Mouse (Mus musculus): ENCODE measurements around the gene Hist1h2bb.

DNA sequence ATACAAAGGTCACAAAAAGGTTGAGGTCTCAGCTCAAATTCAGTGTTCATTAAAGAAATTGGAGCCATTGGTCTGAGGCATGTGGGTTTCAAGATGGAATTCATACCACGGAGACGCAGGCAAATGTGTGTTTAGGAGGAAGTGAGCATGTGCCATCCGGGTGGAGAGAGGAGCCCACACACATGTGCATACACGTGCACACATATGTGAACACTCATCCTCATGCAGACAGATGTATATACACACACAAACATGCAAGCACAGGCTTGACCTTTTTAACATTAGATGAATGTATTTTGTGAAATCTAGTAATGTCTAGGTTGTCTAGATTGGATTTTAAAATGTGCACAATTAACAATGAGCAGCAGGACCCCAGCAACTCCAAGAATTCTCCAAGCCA lies 44.3 kb upstream of the Hist1h2bb start:
- no peak for TF ChIP-seq MYC (IDR thresholded peaks at IDR 0.05; ENCODE audit: low read depth, low read length)
- TF ChIP-seq POLR2A (IDR thresholded peaks at IDR 0.05; ENCODE audit: control insufficient read depth in 1 of 2, insufficient read depth in 1 of 2, low read depth in 1 of 2, low read length in 2 of 2, poor library complexity in 1 of 2) = no peak
- TF ChIP-seq NRF1 (IDR thresholded peaks at IDR 0.05; ENCODE audit: insufficient read depth, low read depth, low read length, poor library complexity, severe bottlenecking) = no peak
- no peak for TF ChIP-seq MAZ (IDR thresholded peaks at IDR 0.05; ENCODE audit: low read depth, low read length)
- TF ChIP-seq KAT2A (conservative IDR thresholded peaks at IDR 0.05; ENCODE audit: low read depth, low read length) = no peak
- no peak for TF ChIP-seq USF1 (IDR thresholded peaks at IDR 0.05; ENCODE audit: low read depth, low read length)
- TF ChIP-seq EP300 (IDR thresholded peaks at IDR 0.05; ENCODE audit: low read depth in 1 of 2, low read length in 2 of 2) = no peak
- TF ChIP-seq NELFE (IDR thresholded peaks at IDR 0.05; ENCODE audit: low read depth, low read length) = no peak

Data from MEL (cell line).